Mouse (Mus musculus) megakaryocyte, embryonic 14.5 days (primary cell): ENCODE data around the gene Map2k7. TPM values are rescaled to one million over a fixed set of nuclear protein-coding genes. Genes with fewer than 3 reads are reported as not detected.

Experiments used
- H3K27me3 ChIP-seq: replicated peaks from 2 replicates; pipeline ENCODE3; 2012; ENCODE audit warnings: inconsistent platforms
- H3K36me3 ChIP-seq: replicated peaks from 2 replicates; pipeline ENCODE3; 2012; ENCODE audit warnings: low read length, inconsistent platforms, mixed read lengths
- H3K4me1 ChIP-seq: 2 replicates; pipeline ENCODE4 v1.6.1; 2012; ENCODE audit warnings: inconsistent platforms
- H3K4me3 ChIP-seq: replicated peaks from 2 replicates; pipeline ENCODE3; 2012; ENCODE audit warnings: moderate library complexity, mild to moderate bottlenecking, inconsistent platforms
- H3K9me3 ChIP-seq: 2 replicates; pipeline ENCODE4 v1.6.1; 2012; ENCODE audit warnings: inconsistent platforms
- FLI1 ChIP-seq: IDR thresholded peaks from 2 replicates; pipeline ENCODE4 v1.6.1; 2012; ENCODE audit warnings: low read length, inconsistent platforms, mixed read lengths
- GATA1 ChIP-seq: IDR thresholded peaks from 3 replicates; pipeline ENCODE4 v1.6.1; 2012; ENCODE audit warnings: mixed read lengths, low read length, inconsistent platforms, borderline replicate concordance
- polyA plus RNA-seq: library from polyadenylated mRNA; stranded (reverse); fragments of >175 nt; gene quantifications from 2 replicates; pipeline ENCODE4 v1.2.3, GENCODE M21; 2012; ENCODE audit warnings: low replicate concordance; ENCODE audit not compliant: insufficient read depth

Map2k7 gene
- 92.1 and 123 TPM in 2 replicates for polyA plus RNA-seq

DNA sequence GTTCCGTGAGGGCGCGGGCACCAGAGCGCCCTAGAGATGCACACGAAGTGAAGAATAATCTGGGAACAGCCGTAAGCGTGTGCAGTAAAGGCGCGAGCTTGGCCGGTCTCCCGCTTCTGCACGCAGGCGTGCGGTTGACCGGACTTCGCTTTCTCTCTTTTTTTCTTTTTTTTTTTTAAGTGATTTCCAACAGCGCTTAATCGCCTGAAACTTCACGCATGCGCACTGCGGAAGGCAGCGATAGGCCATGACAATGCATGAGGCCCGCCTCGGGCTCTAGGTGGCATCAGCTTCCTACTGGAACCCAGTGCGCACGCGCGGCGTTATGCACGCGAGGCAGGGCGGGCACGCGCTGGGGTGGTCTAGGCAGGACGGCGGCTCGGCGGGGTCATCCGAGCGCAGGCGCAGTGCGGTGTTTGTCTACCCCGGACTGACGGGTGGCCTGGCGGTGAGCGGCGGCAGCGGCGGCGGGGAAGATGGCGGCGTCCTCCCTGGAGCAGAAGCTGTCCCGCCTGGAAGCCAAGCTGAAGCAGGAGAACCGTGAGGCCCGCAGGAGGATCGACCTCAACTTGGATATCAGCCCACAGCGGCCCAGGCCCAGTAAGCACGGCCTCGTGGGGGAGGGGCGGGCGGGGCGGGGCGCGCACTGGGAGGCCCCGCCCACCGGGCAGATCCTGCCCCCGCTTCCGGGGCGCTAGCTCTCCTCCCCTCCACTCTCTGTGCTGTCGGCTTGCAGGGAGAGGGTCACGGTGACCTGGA is at the start of gene Map2k7, which contains the start of gene Gm49320:
TSS of gene Map2k7 (plus strand) at position 307 of the 759 bp plus-strand sequence.
TSS of gene Gm49320 (plus strand) at position 432 of the 759 bp plus-strand sequence.
- TF ChIP-seq GATA1 (no peak), FLI1 (no peak)
- H3K36me3 ChIP-seq = peaks cover 40% of the 10 kb centered on the region
- H3K4me1 ChIP-seq = peaks cover 51% of the 10 kb centered on the region

DNA sequence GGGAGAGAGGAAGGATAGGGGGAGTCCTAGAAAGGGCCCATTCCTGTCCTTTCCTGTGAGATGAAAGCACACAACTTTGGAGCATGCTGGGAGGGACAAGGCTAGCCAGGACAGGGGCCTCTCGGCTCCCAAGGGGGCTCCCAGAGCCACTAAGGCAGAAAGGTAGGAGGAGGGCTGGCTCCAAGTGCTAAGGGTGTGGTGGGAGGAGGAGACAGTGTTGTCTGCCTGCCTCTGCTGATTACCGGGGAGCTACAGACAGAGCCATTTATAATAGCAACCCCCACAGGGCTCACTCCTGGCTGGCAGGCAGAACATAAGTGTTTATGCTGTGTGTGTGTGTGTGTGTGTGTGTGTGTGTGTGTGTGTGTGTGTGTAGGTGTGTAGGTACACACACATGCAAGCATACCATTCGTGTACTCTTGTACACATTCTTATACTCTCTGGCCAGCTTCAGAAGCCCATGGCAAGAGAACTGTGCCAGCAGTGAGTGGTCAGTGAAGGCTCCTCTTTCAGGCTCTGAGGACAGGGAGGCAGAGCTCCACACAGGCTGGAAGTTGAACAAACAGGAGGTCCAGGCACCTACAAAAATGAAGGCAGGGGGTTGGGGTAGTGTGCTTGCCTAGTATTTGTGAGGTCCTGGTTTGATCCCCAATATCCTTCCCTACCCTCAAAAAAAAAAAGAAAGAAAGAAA is 49.4 kb upstream of the Map2k7 start:
- peaks cover 81% of the 10 kb centered on the region for H3K36me3 ChIP-seq
- H3K4me1 ChIP-seq = peaks cover 11% of the 10 kb centered on the region
- peaks cover under 1% of the 10 kb centered on the region for H3K27me3 ChIP-seq
- TF ChIP-seq GATA1 (no peak), FLI1 (no peak)
- no peak overlapping the region for H3K4me3 ChIP-seq
- no peaks in the 10 kb centered on the region for H3K9me3 ChIP-seq

More for the DNA sequence above, at the start of gene Map2k7, which contains the start of gene Gm49320:
- H3K4me3 ChIP-seq = peak within 1 kb of the TSS; percentile 96
- peaks cover 18% of the 10 kb centered on the region for H3K27me3 ChIP-seq
- no peaks in the 10 kb centered on the region for H3K9me3 ChIP-seq

DNA sequence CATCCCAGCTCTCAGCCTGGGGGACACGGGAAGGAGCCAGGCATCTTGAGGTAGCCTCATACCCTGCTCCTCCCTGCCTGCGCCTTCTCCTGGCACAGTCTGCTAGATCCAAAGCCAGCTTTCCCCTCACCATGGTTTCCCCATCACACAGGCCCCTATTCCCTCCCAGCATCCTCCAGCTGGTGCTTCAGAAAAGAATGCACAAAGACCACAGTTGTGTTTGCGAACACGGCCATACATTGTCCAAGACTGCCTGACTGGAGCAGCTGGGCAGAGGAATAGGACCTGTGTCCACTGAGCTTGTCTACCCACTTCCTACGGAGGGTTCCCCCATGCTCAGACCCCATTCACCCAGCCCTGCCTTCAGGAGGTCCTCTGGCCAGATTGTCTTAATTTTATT is 46.2 kb upstream of the Map2k7 start:
- TF ChIP-seq GATA1 = no peak
- TF ChIP-seq FLI1 = no peak
- Histone ChIP-seq H3K4me3 (no peak overlapping the region), H3K4me1 (peaks cover 8% of the 10 kb centered on the region), H3K9me3 (no peaks in the 10 kb centered on the region), H3K27me3 (peaks cover 4% of the 10 kb centered on the region), H3K36me3 (peaks cover 61% of the 10 kb centered on the region)

DNA sequence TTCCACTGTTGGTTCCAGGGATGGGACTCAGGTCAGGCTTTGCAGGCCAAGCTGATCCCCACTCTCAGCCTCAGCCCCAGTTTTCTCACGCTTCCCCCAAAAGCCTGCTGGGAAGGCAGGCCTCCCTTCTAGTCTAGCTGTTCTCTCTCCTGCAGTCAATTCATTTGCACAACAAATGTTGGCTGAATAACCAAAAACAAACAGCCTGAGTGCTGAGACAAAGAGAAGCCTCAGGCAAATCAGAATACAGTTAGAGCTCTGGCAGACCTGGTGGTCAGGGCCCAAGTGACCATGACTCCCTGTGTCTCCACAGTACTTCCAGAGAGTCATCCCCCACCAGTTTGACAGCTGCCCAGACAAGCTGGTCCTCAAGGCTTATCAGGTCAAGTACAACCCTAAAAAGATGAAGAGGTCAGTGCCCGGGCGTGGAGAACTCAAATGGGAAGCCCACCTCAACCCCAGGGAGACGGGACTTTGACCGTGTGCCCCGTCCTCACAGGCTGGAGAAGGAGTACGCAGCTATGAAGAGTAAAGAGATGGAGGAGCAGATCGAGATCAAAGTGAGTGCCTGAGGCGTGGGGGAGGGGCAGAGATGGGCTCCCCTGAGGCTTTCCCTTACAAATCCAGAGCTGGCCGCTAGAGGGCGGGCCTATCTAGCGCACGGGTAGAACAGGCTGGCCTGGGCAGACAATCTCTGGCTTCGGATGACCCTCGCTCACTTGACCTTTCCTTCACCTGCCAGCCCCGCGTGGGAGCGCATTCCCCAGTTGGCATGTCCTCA is 45.5 kb upstream of the Map2k7 start:
- no peak for TF ChIP-seq GATA1
- no peak for TF ChIP-seq FLI1
- Histone ChIP-seq H3K36me3 (peaks cover 58% of the 10 kb centered on the region), H3K27me3 (peaks cover 4% of the 10 kb centered on the region), H3K4me3 (peak overlapping the region; percentile 30), H3K4me1 (peaks cover 8% of the 10 kb centered on the region), H3K9me3 (no peaks in the 10 kb centered on the region)

DNA sequence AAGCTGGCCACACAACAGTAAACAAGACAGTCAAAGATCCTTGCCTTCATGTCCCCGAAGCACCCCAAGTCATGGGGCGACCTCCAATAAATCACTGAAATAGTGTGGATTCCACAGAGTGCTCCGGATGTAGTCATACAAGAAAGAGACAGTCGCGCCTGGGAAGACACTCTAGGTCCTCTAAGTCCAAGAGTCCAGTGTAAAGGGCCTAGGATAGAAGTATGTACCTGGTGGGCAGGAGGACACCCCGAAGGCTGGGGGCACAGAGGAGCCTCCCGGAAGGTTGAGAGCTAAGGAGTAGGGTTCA is 45.0 kb upstream of the Map2k7 start:
- peaks cover 8% of the 10 kb centered on the region for H3K4me1 ChIP-seq
- TF ChIP-seq GATA1 (no peak), FLI1 (no peak)
- H3K4me3 ChIP-seq = peak overlapping the region; percentile 30
- peaks cover 4% of the 10 kb centered on the region for H3K27me3 ChIP-seq
- no peaks in the 10 kb centered on the region for H3K9me3 ChIP-seq
- peaks cover 53% of the 10 kb centered on the region for H3K36me3 ChIP-seq

DNA sequence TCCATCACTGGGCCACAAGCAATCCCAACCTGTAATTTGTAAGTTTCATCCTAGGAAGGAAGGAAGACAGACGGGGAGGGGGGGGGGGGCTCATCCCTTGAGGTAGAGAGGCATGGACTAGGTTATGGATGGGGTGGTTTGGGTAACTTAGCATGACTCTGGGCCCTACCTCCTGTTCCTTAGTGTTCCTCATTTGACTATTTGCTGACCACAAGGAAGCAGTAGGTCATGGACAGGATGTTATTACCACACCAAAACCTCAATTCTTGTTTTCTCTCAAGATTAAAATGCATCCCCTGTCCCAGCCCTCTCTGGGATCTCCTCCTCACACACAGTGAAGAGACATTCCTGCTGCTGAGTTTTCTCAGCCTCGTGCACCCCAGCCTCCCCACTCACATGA is 37.2 kb upstream of the Map2k7 start:
- H3K4me3 ChIP-seq = no peak overlapping the region
- no peaks in the 10 kb centered on the region for H3K9me3 ChIP-seq
- peaks cover 19% of the 10 kb centered on the region for H3K4me1 ChIP-seq
- TF ChIP-seq FLI1 = no peak
- peaks cover 50% of the 10 kb centered on the region for H3K36me3 ChIP-seq
- peaks cover 41% of the 10 kb centered on the region for H3K27me3 ChIP-seq

DNA sequence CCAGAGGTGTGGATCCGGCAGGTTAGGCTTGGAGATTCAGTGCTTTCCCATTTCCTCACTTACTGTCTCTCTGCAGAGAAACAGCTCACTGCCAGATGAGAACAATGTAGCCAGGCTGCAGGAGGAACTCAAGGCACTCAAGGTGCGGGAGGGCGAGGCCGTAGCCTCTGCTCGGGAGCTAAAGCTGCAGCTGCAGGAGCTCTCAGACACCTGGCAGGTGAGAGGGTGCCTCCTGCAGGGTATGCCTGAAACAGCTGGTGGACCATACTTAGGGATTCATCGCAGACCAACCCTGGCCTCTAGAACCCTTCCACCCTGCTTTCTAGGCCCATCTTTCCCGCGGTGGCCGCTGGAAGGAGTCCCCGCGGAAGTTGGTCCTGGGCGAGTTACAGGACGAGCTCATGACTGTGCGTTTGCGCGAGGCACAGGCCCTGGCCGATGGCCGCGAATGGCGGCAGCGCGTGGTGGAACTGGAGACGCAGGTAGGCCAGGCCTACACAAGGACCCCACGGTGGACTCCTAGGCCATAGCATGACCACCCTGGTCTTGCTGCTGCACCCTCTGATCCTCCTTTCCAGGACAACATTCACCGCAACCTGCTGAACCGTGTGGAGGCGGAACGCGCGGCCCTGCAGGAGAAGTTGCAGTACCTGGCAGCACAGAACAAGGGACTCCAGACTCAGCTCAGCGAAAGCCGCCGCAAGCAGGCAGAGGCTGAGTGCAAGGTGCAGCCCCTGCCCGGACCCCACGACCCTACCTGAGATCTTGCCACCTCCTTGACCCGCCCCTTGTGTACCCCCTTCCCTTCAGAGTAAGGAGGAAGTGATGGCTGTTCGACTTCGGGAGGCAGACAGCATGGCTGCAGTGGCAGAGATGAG is 33.1 kb upstream of the Map2k7 start:
- H3K36me3 ChIP-seq = peaks cover 61% of the 10 kb centered on the region
- no peak overlapping the region for H3K4me3 ChIP-seq
- no peak for TF ChIP-seq FLI1
- no peak for TF ChIP-seq GATA1
- peaks cover 16% of the 10 kb centered on the region for H3K9me3 ChIP-seq
- H3K4me1 ChIP-seq = peaks cover 28% of the 10 kb centered on the region
- H3K27me3 ChIP-seq = peaks cover 55% of the 10 kb centered on the region

DNA sequence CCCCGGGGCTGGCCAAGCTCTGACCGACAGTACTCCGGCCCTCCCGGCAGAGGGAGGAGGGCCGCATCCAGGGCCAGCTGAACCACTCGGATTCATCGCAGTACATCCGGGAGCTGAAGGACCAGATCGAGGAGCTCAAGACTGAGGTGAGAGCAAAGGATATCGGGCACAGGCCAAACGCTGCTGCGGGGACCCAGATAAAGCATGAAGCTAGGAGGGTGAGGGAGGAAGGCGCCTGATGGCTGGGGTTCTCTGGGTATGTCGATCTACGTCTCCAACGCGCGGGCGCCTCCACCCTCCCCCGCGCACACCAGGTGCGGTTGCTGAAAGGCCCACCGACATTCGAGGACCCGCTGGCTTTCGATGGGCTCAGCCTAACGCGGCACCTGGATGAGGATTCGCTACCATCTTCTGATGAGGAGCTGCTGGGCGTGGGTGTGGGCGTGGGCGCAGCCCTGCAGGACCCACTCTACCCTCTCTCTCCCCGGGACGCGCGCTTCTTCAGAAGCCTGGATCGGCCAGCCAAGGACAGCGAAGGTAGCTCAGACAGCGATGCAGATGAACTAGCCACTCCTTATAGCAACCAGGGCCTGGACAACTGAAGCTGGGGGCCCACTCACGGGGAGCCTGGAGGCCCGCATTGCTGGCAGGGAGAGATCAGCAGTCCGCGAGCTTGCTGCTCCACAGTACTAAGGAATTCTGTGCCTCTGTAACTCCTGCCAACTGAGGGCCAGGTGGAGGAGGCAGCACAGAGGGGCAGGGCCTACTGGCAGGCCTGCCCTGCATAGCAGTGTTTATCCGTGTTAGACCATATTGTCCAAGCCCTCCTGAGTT is 32.1 kb upstream of the Map2k7 start:
- Histone ChIP-seq H3K36me3 (peaks cover 61% of the 10 kb centered on the region), H3K27me3 (peaks cover 59% of the 10 kb centered on the region), H3K9me3 (peaks cover 21% of the 10 kb centered on the region), H3K4me1 (peaks cover 21% of the 10 kb centered on the region), H3K4me3 (no peak overlapping the region)
- TF ChIP-seq FLI1 (no peak), GATA1 (no peak)
